Mouse (Mus musculus) CD4-positive helper T cell, adult 2 months (primary cell): ENCODE measurements around the gene Tpd52l2.

Source experiments
- DNase-seq: peaks from one replicate; pipeline ENCODE4 v3.0.0-alpha.2; 2012; ENCODE audit warnings: low read depth, missing footprints, low spot score

Gene Tpd52l2

DNA sequence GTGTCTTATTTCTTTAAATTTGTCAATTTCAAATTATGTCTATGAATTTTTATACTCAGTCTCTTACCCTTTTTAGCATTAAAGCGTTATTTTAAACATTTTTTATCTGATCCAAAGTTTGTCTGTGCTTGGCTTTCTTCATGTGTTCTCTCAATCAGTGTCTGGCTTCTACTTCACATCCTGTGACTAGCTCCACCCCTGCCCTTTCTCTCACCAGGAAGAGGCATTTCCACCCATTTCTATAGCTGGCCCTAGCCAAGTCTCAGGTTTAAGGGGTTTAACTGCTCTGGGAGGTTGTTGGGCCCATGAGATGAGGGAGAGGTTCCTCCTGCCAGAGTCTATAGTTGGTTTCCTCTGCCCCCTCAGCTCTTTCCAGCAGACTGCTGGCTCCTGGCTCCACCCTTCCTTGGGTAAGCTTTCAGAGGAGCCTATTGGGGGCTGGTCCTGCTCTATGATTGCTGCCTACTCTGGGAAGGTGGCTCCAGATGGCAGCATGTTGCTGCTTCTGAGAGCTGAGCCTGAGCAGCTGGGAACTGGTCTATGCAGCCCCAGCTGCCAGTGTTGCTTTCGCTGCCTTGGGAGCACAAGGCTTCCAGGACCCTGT lies 40.6 kb downstream of the Tpd52l2 start:
- DNase-seq: no peak

DNA sequence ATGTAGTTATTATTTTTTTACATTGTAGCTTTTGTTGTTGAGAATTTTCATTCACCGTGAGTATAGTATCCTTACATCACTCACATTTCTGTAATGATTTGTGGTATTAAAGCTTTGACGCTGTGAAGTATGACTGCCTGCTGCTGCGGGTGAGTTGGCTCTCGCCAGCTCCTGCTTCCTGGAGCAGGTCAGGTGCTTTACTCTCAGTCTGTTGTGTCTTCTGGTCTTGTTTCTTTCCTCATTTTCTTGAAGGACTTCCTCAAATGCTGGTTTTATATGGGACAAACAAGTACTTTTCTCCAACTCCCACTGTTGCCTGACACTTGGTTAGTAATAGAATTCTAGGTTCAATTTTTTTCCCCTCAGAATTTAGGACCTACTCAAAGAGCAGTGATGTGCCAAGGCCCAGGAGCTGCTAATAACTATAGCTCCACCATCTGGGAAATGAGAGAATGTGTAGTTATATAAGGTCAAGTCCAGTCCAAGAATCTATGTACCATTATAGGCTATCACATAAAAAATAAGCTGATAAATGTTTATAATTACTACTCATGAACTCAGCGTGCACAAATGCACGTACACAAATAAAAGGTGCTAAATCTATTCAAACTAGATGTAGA lies 44.9 kb downstream of the Tpd52l2 start:
- DNase-seq: no peak

DNA sequence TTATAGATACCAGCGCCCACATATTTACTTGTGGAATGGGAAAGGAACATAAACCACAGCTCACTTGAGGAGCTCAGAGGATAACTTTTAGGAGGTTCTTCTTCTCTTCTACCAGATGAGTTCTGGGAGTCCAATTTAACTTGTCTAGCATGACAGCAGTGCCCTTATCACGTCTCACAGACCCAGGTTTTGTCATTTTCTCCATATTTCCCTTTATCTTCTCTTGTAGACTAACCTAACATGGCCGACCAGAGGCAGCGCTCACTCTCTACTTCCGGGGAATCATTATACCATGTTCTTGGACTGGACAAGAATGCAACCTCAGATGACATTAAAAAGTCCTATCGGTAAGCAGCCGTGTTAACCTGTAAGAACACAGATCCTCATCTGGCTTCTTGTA lies 49.2 kb downstream of the Tpd52l2 start:
- DNase-seq: no peak

DNA sequence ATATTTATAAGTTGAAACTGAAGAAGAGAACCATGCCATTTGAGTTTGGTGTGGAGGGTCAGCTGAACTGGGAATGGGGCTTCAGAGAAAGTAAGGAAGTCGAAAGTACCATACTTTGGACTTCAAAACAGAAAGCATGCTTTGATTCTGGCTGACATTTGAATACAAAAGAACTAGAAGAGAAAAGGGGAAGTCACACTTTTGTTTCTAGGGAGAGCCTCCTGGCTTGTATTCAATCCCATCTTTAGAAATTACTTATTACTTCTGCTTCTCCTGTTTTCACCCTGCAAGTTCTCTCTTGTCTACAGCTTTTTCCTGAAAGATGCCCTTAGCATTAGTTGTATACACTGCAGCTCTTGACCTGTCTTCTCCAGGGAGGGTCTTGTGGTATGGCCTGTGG lies 51.3 kb downstream of the Tpd52l2 start:
- no peak for DNase-seq

DNA sequence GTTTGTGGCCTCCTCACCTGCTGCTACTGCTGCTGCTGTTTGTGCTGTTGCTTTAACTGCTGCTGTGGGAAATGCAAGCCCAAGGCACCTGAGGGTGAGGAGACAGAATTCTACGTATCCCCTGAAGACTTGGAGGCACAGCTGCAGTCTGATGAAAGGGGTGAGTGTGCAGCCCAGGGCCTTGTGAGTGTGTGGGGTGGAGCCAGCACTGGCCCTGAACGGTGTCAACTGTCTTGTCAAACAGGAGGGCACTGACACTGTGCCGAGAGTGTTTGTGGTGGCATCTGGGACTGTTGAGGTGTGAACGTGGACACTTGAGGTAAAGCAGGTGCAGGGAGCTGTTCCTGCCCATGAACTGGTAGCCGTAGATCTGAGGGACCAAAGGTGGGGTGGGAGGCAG lies 51.7 kb downstream of the Tpd52l2 start:
- no peak for DNase-seq

DNA sequence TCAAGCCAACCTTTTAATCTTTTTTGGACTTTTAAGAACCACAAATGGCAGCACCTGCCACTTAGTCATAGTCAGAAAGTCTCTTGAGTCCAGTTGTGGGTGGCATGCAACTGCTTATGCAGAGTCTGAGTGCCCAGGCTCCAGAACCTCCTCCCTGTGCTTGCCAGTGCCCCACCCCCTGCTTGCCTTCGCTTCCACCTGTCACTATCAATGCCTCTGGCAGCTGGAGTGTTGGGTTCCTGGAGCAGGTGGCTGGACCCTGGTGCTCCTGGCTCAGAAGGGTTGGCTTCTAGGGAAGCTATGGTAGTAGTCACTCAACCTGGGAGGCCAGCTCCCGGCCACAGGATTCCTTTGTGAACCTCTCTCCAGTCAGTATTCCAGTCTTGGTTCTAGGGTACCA lies 53.3 kb downstream of the Tpd52l2 start:
- no peak for DNase-seq

DNA sequence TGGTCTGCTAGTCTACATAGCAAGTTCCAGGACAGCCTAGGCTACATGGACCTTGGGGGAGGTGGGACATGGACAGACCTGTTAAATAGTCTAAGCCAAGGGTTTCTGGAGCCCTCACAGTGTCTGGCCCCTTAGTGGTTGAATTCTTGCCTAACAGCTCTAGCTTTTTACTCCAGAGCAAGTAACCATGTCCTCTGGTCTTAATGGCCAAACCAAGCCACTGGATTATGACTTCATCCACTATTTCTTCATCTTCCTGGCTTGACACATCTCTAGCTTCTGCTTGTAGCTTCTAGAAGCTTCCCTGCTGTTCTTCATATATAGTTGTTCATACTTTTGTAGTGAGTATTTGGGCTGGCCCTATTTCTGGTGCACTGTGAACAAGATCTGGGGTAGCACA lies 56.8 kb downstream of the Tpd52l2 start:
- no peak for DNase-seq

DNA sequence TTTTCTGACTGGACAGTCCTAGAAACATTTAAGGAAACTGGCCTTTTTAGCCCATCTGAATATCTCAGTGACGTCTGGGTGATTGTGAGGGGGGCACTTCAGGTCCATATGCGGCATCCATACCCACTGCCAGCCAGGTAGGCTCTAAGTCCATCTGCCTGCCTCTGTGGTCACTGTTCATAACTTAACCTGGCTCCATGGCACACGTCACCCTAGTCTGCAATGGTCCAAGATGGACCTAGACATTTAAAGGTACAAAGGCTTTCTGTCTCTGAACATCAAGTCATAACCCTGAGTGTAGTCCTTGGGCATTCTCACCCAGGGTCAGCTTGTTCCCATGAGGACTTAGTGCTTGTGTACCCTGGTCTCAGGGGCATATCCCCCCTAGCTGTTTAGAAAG lies 70.4 kb downstream of the Tpd52l2 start:
- no peak for DNase-seq
